Mouse (Mus musculus) liver, adult (tissue): Measurements from ENCODE around the gene Sema5a.

ENCODE experiments used
- GATA4 ChIP-seq: IDR thresholded peaks from 2 replicates; pipeline ENCODE4 v1.6.1; 2014; ENCODE audit warnings: mild to moderate bottlenecking, low read length; ENCODE audit not compliant: insufficient replicate concordance

Gene Sema5a

DNA sequence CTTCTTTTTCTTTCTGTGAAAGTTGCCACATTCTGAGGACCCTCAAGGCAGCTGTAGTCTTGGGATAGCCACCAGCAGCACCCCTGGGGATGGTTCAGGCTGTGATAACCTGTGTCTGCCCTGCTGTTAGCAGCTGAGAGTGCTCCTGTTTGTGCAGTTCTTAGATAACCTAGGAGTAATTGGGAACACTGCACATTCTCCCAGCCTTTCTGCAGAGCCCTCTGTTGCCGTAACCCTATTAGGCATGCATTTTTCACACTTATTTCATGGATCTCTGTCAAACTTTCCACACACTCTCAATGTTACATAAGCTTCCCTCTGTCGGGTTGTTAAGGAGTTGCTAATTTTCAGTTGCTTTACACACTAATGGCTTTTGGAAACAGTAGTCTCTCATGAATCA lies 34.0 kb downstream of the Sema5a start:
- no peak for TF ChIP-seq GATA4

GRCm38 (mm10) chr15:32281374-32281773 lies 36.8 kb downstream of the Sema5a start:
- no peak for TF ChIP-seq GATA4

- no peak for TF ChIP-seq GATA4
Observed at GRCm38 (mm10) chr15:32284688-32285087, 40.1 kb downstream of the Sema5a start.

DNA sequence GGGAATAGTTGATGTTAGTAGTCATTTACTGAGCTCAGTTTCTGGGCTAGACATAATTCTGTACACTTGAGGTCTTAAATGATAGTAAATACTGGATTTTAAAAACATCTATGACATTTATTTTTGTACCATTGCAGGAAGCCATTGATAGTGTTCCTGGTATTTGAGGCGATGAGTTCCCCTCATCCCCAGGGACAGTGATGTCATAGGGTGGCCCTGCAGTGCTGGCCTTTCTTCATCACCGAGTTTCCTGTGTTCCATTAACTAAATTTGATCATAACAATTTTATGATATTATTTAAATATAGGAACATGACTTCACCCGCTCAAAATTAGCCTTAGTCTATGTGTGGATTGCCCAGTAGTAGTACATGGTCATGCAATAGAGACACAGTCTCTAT lies 41.7 kb downstream of the Sema5a start:
- no peak for TF ChIP-seq GATA4

DNA sequence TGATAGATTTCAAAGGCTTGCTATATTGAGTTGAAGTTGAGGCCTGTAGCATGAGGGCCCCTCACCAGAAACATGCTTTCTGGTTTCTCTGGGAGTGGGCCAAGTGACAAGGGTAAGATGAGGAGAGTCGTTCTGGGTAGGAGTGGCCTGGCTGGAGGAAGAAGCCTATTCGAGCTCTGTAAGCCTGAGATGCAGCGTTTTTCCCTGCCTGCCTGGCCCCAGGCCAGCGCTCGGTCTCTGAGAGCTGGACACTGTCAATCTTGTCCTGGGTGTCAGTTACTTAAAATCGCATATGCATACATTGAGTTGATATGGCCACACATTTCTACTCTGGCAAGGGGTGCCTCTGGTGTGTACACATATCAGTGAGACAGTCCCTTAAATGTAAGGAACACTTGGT lies 43.9 kb downstream of the Sema5a start:
- TF ChIP-seq GATA4: no peak

DNA sequence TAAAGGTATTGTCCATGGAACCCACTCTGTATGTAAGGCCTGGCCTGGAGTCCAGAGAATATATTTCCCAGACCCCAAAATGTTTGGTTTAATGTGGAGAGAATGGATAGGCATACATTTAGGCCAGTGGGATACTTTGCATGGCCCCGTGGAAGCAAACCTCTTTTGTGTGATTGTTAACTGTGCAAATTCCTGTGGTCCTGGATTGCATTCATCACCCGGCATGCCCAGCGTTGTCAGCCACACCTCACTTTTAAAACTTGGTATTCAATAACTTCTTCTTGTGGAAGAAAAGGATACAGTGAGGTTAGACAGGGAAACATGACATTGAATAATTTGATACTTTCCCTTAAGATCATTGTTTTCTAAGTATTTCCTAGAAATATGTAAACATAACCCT lies 46.4 kb downstream of the Sema5a start:
- no peak for TF ChIP-seq GATA4

DNA sequence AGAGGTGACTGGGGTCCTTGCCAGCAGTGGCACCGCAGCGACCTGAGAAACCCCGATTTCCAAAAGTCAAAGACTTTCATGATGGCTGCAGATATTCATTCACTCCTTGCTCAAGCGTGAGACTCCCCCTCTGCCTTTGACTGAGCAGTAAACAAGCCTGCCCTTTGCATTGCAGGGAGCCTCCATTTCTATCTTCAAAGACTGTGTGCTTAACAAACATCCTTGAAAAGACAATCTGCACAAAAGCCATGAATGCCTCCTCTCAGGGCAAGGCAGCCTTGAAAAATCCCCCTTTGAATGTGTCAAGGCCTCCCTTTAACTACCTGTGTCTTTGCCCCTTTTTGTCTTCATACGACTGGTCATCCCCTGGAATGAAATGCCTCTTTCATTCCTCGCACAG lies 51.9 kb downstream of the Sema5a start:
- no peak for TF ChIP-seq GATA4

- TF ChIP-seq GATA4: no peak
Observed at GRCm38 (mm10) chr15:32297266-32297665, 52.7 kb downstream of the Sema5a start.

GRCm38 (mm10) chr15:32298525-32298924 lies 53.9 kb downstream of the Sema5a start:
- no peak for TF ChIP-seq GATA4

DNA sequence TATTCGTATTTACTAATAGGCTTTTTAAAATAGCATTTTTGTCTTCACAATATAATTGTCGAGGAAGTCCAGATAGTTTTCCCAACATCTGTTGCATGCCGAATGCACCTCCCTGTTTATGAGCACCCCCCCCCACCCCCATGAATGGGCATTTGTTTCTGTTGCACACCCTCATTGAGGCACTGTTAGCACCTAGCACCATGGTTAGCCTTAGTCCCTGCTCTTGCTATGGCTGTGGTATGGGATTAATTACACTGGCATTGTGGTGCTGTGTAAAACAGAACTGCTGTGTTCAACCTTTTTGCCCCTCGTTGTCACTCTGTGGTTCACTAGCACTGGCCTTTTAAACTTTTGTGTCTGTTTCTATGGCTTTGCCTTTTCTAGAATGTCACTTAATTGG lies 56.4 kb downstream of the Sema5a start:
- TF ChIP-seq GATA4: no peak

DNA sequence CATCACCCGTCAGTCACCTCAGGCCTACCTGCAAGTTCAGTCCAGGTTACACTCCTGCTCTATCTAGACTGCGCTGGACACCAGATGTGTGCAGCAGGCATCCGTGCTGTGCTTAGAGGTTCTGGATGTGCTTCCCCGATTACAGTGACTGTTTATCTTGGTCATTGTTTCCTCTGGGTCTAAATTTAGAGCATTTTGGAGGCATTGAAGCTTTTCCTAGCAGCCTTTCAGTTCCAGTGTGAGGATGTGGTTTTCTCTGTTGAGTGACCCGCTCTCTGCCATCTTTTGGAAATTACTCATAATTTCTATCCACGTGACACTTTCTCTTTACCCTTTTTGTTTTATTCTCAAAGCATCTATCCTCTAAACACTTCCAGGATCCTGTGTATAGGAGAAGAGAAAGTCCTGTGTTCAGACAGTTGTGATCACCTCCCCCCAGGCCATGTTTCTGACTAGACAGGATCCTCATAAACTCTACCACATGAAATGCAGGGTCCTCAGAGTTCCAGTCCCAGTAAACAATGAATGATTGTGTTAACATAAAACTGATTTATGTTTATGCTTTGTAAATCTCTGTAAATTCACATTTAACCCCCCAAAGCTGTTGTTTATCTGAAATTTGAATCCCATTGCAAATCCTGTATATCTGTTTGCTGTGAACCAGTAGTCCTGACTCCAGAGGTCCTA lies 62.1 kb downstream of the Sema5a start:
- no peak for TF ChIP-seq GATA4

- no peak for TF ChIP-seq GATA4
Observed at GRCm38 (mm10) chr15:32310834-32311233, 66.2 kb downstream of the Sema5a start.

GRCm38 (mm10) chr15:32311287-32311686 lies 66.7 kb downstream of the Sema5a start:
- no peak for TF ChIP-seq GATA4

DNA sequence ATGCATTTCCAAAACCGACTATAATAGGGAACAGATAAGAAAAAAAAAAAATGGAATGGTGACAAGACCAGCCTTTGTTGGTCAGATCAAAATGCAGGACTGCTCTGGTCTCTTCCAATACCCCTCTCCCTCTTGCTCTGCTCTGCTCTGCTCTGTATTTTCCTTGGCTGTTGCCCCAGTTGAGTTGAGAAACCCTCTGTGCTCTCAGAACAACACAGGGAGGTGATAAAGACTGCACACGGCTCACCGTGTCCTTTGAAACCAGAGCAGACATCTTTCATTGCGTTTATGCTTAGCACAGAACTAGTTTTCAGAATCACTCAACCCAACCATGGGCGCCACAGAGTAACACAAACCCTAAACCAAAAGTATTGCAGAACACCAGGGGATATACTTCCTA lies 72.5 kb downstream of the Sema5a start:
- TF ChIP-seq GATA4: no peak

- no peak for TF ChIP-seq GATA4
Observed at GRCm38 (mm10) chr15:32320739-32321138, 76.1 kb downstream of the Sema5a start.

GRCm38 (mm10) chr15:32322455-32323220 lies 78.0 kb downstream of the Sema5a start:
- no peak for TF ChIP-seq GATA4

- no peak for TF ChIP-seq GATA4
Observed at GRCm38 (mm10) chr15:32323224-32323623, 78.6 kb downstream of the Sema5a start.
